Mouse (Mus musculus): ENCODE measurements around the gene Olfr1367. TPM values are rescaled to one million over a fixed set of nuclear protein-coding genes. Genes with fewer than 3 reads are reported as not detected.

Olfr1367 gene
- polyA plus RNA-seq (2014; fragmentation: Nextera tagmentation; extraction: Ambion mirVana) = not detected in 2 replicates

DNA sequence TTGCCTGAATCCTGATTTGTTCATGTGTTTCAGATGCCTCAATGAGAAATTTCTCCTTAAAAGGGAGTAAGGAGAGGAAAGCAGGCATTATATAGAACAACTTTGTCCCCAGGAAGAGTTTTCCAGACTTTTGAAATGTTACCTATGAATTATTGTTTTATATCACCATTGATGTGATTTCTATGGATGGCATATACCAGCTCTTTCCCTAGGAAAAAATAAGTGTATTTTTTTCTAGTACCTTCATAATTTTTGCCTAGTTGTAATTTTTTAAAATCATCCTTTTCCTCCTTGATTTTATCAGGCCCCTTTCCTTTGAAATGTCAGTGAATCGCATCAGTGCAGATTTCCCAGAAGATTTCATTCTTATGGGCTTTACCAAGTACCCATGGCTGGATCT lies at the start of gene Olfr1367:
Olfr1367 (plus strand) TSS at position 301 of the 400 bp plus-strand sequence.
- 89% methylated on average over 1 of the region's 1 CpGs for WGBS
- Histone ChIP-seq H3K36me3 (ENCODE audit: control insufficient read depth, insufficient read depth, low read length) (no peaks in the 10 kb centered on the region), H3K4me3 (replicated peaks; ENCODE audit: low read depth, low read length) (no peak within 1 kb of the TSS), H3K4me1 (ENCODE audit: control insufficient read depth, insufficient read depth, low read length) (no peaks in the 10 kb centered on the region), H3K4me2 (ENCODE audit: low read length) (no peak within 1 kb of the TSS), H3K9ac (replicated peaks; ENCODE audit: low read length) (no peak within 1 kb of the TSS), H3K27ac (replicated peaks; ENCODE audit: low read depth, low read length) (no peak within 1 kb of the TSS), H3K27me3 (ENCODE audit: control insufficient read depth, insufficient read depth, low read length) (no peaks in the 10 kb centered on the region), H3K9me3 (ENCODE audit: control insufficient read depth, low read length) (no peaks in the 10 kb centered on the region)
- no peak for ATAC-seq (ENCODE audit: low FRiP score, low TSS enrichment)
- no peak for DNase-seq

- H3K4me2 ChIP-seq (ENCODE audit: low read length) = no peak overlapping the region
- no peaks in the 10 kb centered on the region for H3K4me1 ChIP-seq (ENCODE audit: control insufficient read depth, insufficient read depth, low read length)
- H3K9ac ChIP-seq (replicated peaks; ENCODE audit: low read length) = no peak overlapping the region
- 20% methylated on average over 3 of the region's 3 CpGs for WGBS
- no peak overlapping the region for H3K27ac ChIP-seq (replicated peaks; ENCODE audit: low read depth, low read length)
- no peaks in the 10 kb centered on the region for H3K27me3 ChIP-seq (ENCODE audit: control insufficient read depth, insufficient read depth, low read length)
- ATAC-seq (ENCODE audit: low FRiP score, low TSS enrichment) (no peak), DNase-seq (no peak)
- H3K9me3 ChIP-seq (ENCODE audit: control insufficient read depth, low read length) = no peaks in the 10 kb centered on the region
- no peak overlapping the region for H3K4me3 ChIP-seq (replicated peaks; ENCODE audit: low read depth, low read length)
- no peaks in the 10 kb centered on the region for H3K36me3 ChIP-seq (ENCODE audit: control insufficient read depth, insufficient read depth, low read length)
These were observed 48.2 kb upstream of the Olfr1367 start for GRCm38 (mm10) chr13:21298557-21298956.

GRCm38 (mm10) chr13:21304483-21305066 lies 42.1 kb upstream of the Olfr1367 start:
- no peak overlapping the region for H3K27ac ChIP-seq (replicated peaks; ENCODE audit: low read depth, low read length)
- H3K9me3 ChIP-seq (ENCODE audit: control insufficient read depth, low read length) = no peaks in the 10 kb centered on the region
- no peak overlapping the region for H3K4me2 ChIP-seq (ENCODE audit: low read length)
- ATAC-seq (ENCODE audit: low FRiP score, low TSS enrichment) = no peak
- H3K9ac ChIP-seq (replicated peaks; ENCODE audit: low read length) = no peak overlapping the region
- WGBS = 77% methylated on average over 3 of the region's 3 CpGs
- no peak for DNase-seq
- no peaks in the 10 kb centered on the region for H3K27me3 ChIP-seq (ENCODE audit: control insufficient read depth, insufficient read depth, low read length)
- H3K36me3 ChIP-seq (ENCODE audit: control insufficient read depth, insufficient read depth, low read length) = no peaks in the 10 kb centered on the region
- no peak overlapping the region for H3K4me3 ChIP-seq (replicated peaks; ENCODE audit: low read depth, low read length)
- no peaks in the 10 kb centered on the region for H3K4me1 ChIP-seq (ENCODE audit: control insufficient read depth, insufficient read depth, low read length)

GRCm38 (mm10) chr13:21309788-21310187 lies 36.9 kb upstream of the Olfr1367 start:
- no peak for ATAC-seq (ENCODE audit: low FRiP score, low TSS enrichment)
- Histone ChIP-seq H3K27ac (replicated peaks; ENCODE audit: low read depth, low read length) (no peak overlapping the region), H3K36me3 (ENCODE audit: control insufficient read depth, insufficient read depth, low read length) (no peaks in the 10 kb centered on the region), H3K9me3 (ENCODE audit: control insufficient read depth, low read length) (no peaks in the 10 kb centered on the region), H3K4me2 (ENCODE audit: low read length) (no peak overlapping the region), H3K9ac (replicated peaks; ENCODE audit: low read length) (no peak overlapping the region), H3K4me3 (replicated peaks; ENCODE audit: low read depth, low read length) (no peak overlapping the region), H3K4me1 (ENCODE audit: control insufficient read depth, insufficient read depth, low read length) (no peaks in the 10 kb centered on the region), H3K27me3 (ENCODE audit: control insufficient read depth, insufficient read depth, low read length) (no peaks in the 10 kb centered on the region)
- DNase-seq = no peak
- WGBS = 78% methylated on average over 2 of the region's 2 CpGs

DNA sequence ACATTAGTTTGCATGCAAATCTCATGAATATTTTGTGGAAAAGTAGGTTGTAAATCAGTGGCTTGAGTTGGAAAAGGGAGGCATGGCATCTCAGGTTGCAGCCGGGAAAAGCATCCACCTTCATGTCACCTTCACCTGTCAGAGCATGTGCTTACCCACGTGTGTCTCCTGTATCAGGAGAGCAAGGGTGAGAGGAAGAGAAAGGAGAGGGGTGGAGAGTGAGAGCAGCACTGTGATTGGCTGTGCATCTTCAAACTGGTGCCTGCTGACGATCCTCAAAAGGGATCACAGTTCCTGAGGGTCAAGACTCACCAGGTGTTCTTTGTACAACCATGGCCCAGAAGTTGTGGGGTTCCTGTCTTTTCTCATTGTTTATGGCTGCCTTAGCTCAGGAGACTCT lies 34.8 kb upstream of the Olfr1367 start, which contains the start of gene Gpx6:
Gpx6 (plus strand) TSS at position 200 of the 400 bp plus-strand sequence.
- ATAC-seq (ENCODE audit: low FRiP score, low TSS enrichment) (no peak), DNase-seq (no peak)
- Histone ChIP-seq H3K9ac (replicated peaks; ENCODE audit: low read length) (no peak within 1 kb of the TSS), H3K27me3 (ENCODE audit: control insufficient read depth, insufficient read depth, low read length) (no peaks in the 10 kb centered on the region), H3K4me1 (ENCODE audit: control insufficient read depth, insufficient read depth, low read length) (no peaks in the 10 kb centered on the region), H3K4me3 (replicated peaks; ENCODE audit: low read depth, low read length) (no peak within 1 kb of the TSS), H3K27ac (replicated peaks; ENCODE audit: low read depth, low read length) (no peak within 1 kb of the TSS), H3K36me3 (ENCODE audit: control insufficient read depth, insufficient read depth, low read length) (no peaks in the 10 kb centered on the region), H3K4me2 (ENCODE audit: low read length) (no peak within 1 kb of the TSS), H3K9me3 (ENCODE audit: control insufficient read depth, low read length) (no peaks in the 10 kb centered on the region)
- WGBS = 16% methylated on average over 3 of the region's 3 CpGs

DNA sequence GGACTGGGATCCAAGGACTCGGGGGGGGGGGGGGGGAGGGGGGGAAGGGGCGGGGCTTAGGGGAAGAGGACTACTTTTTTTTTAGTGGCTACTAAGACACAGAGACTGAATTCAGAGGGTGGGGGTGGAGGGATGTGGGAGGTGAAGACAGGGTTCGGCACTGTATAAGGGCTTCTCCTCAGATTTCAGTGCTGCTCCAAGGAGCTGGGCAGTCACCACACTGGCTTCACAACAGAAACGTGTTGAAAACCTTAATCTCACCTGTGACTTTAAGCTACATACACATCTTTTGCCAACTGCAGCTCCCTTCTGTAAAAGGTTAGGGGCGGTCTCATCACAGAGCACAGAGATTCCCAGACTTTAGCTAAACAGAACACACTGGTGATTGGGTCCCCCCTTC lies 33.9 kb upstream of the Olfr1367 start:
- Histone ChIP-seq H3K9me3 (ENCODE audit: control insufficient read depth, low read length) (no peaks in the 10 kb centered on the region), H3K4me2 (ENCODE audit: low read length) (no peak overlapping the region), H3K4me3 (replicated peaks; ENCODE audit: low read depth, low read length) (no peak overlapping the region), H3K27ac (replicated peaks; ENCODE audit: low read depth, low read length) (no peak overlapping the region), H3K36me3 (ENCODE audit: control insufficient read depth, insufficient read depth, low read length) (no peaks in the 10 kb centered on the region), H3K9ac (replicated peaks; ENCODE audit: low read length) (no peak overlapping the region), H3K27me3 (ENCODE audit: control insufficient read depth, insufficient read depth, low read length) (no peaks in the 10 kb centered on the region), H3K4me1 (ENCODE audit: control insufficient read depth, insufficient read depth, low read length) (no peaks in the 10 kb centered on the region)
- 40% methylated on average over 4 of the region's 5 CpGs for WGBS
- ATAC-seq (ENCODE audit: low FRiP score, low TSS enrichment) (no peak), DNase-seq (no peak)

- no peaks in the 10 kb centered on the region for H3K9me3 ChIP-seq (ENCODE audit: control insufficient read depth, low read length)
- H3K4me3 ChIP-seq (replicated peaks; ENCODE audit: low read depth, low read length) = no peak overlapping the region
- H3K4me2 ChIP-seq (ENCODE audit: low read length) = no peak overlapping the region
- 88% methylated on average over 4 of the region's 4 CpGs for WGBS
- no peaks in the 10 kb centered on the region for H3K4me1 ChIP-seq (ENCODE audit: control insufficient read depth, insufficient read depth, low read length)
- ATAC-seq (ENCODE audit: low FRiP score, low TSS enrichment) (no peak), DNase-seq (no peak)
- H3K36me3 ChIP-seq (ENCODE audit: control insufficient read depth, insufficient read depth, low read length) = no peaks in the 10 kb centered on the region
- H3K9ac ChIP-seq (replicated peaks; ENCODE audit: low read length) = no peak overlapping the region
- H3K27me3 ChIP-seq (ENCODE audit: control insufficient read depth, insufficient read depth, low read length) = no peaks in the 10 kb centered on the region
- no peak overlapping the region for H3K27ac ChIP-seq (replicated peaks; ENCODE audit: low read depth, low read length)
These were observed 32.8 kb upstream of the Olfr1367 start for GRCm38 (mm10) chr13:21313903-21314302.

DNA sequence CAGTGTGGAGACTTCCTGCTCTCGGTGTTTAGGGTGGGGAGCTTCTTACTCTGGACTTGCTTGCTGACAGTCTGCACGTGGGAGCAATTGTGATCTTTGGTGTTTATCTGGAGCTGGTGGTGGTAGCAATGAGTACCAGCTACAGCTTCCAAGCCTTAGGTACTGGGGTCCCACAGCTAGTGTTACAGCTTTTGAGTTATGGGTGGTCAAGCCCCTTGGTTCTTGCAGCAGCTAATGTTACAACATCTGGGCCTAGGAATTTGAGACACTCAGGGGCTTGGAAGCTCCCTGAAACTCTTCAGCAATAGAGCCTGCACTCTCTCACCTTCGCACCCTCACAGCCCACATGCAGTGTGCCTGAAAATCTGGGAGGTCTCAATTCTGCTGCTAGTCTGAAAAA lies 26.4 kb upstream of the Olfr1367 start:
- no peaks in the 10 kb centered on the region for H3K36me3 ChIP-seq (ENCODE audit: control insufficient read depth, insufficient read depth, low read length)
- WGBS = 81% methylated on average over 3 of the region's 3 CpGs
- no peak overlapping the region for H3K4me2 ChIP-seq (ENCODE audit: low read length)
- DNase-seq = no peak
- no peaks in the 10 kb centered on the region for H3K4me1 ChIP-seq (ENCODE audit: control insufficient read depth, insufficient read depth, low read length)
- H3K4me3 ChIP-seq (replicated peaks; ENCODE audit: low read depth, low read length) = no peak overlapping the region
- H3K27ac ChIP-seq (replicated peaks; ENCODE audit: low read depth, low read length) = no peak overlapping the region
- no peaks in the 10 kb centered on the region for H3K9me3 ChIP-seq (ENCODE audit: control insufficient read depth, low read length)
- H3K27me3 ChIP-seq (ENCODE audit: control insufficient read depth, insufficient read depth, low read length) = no peaks in the 10 kb centered on the region
- no peak overlapping the region for H3K9ac ChIP-seq (replicated peaks; ENCODE audit: low read length)
- ATAC-seq (ENCODE audit: low FRiP score, low TSS enrichment) = no peak

GRCm38 (mm10) chr13:21321890-21322494 lies 24.7 kb upstream of the Olfr1367 start:
- DNase-seq = peak; percentile 44
- Histone ChIP-seq H3K4me2 (ENCODE audit: low read length) (peak overlapping the region; percentile 49), H3K36me3 (ENCODE audit: control insufficient read depth, insufficient read depth, low read length) (no peaks in the 10 kb centered on the region), H3K4me3 (replicated peaks; ENCODE audit: low read depth, low read length) (peak overlapping the region; percentile 31), H3K27ac (replicated peaks; ENCODE audit: low read depth, low read length) (no peak overlapping the region), H3K27me3 (ENCODE audit: control insufficient read depth, insufficient read depth, low read length) (no peaks in the 10 kb centered on the region), H3K9ac (replicated peaks; ENCODE audit: low read length) (peak overlapping the region; percentile 40; the same call in 1 of the 2 replicates), H3K9me3 (ENCODE audit: control insufficient read depth, low read length) (no peaks in the 10 kb centered on the region), H3K4me1 (ENCODE audit: control insufficient read depth, insufficient read depth, low read length) (no peaks in the 10 kb centered on the region)
- no peak for ATAC-seq (ENCODE audit: low FRiP score, low TSS enrichment)
- WGBS = 1% methylated on average over 18 of the region's 18 CpGs
